Mouse (Mus musculus) heart, adult 10 weeks (tissue): ENCODE measurements around the gene Pea15a. TPM values are rescaled to one million over a fixed set of nuclear protein-coding genes. Genes with fewer than 3 reads are reported as not detected.

ENCODE experiments used
- polyA plus RNA-seq: library from polyadenylated mRNA; stranded (reverse); fragments of 350-450 nt; fragmentation: Illumina TruSeq; extraction: RNeasy Lipid Tissue Mini Kit (QIAGEN cat#74804); gene quantifications from one replicate; pipeline ENCODE4 v1.2.3, GENCODE M21; 2014; ENCODE audit warnings: low read depth, low replicate concordance

Pea15a gene
- polyA plus RNA-seq = 86.7 TPM

DNA sequence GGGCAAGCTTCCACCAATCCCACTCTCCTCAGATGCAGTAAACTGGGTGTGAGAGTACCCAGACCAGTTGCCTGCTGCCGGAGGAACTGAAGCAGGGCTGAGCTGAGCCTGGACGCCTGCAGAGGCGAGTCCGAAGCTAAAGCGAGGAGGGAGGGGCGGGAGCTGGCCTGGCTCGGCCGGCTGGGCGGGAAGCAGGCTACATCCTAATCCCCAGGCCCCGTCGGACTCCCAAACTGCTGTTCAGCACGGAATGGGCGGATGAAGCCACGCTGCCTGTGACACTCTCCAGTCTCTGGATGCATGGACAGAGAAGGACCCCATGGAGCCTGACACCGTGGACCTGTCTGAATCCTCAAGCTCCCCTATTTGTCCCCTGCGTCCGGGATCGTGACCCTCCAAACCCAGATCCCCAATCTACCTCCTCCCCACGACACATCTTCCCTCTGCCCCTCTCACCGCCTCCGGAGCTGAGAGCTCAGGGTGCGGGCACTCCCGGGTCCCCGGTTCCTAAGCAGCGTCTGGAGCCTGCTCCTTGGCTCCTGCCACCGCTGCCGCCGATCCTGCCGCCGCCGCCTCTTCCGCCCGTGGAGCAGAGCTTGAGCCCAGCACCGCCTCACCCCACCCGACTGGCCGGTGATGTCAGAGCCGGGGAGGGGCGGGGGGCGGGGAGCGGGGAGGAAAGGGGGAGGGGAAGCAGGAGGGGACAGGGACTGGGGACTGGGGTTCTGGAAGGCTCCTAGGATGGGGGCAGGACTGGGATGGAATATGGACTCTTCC is at the start of gene Pea15a:
Gene Pea15a (minus strand): TSS at position 664 of the 777 bp plus-strand sequence.

DNA sequence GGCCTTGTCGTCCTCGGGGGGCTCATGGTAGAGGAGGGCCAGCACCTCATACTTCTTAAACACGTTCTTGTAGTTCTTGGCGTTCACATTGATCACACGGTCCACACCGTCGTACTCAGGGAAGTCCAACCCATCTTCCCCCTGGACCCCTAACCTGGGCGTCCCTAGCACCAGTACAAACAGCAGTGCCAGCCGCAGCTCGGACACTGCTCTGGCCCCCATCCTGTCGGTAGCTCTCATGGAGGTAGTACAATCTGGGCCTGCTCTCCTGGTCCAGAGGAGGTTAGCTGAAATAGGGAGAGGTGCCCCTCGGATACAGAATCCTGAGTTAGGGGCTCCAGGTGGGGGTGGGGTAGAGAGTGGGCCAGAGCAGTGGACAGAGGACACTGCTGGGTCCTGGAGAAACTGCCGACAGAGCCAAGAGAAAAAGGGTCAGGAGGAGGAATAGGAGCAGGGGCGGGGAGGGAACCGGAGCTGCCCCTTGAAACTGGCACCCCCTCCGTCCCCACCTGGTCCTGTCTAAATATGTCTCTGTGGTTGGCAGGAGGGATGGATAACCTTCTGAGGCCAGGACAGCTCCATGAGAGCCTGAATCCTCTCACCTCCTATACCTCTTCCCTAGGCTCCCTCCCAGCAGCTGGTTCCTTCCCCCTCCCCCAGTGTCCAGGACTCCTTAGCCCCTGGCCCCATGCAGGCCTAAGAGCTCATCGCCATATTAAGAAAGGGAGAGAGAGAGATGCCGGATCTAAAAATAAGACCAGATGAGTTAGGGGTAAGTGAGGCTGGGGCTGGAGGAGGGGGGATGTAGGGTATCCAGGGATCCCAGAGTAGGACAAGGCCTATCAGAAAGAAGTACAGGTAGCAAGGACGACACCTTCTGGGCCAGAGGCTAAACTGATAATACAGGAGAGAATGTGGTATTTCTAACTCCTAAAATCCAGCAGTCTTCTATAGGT is 13.1 kb upstream of the Pea15a start, which contains the start of gene Casq1:
Gene Casq1 (minus strand): TSS at position 418 of the 956 bp plus-strand sequence.

DNA sequence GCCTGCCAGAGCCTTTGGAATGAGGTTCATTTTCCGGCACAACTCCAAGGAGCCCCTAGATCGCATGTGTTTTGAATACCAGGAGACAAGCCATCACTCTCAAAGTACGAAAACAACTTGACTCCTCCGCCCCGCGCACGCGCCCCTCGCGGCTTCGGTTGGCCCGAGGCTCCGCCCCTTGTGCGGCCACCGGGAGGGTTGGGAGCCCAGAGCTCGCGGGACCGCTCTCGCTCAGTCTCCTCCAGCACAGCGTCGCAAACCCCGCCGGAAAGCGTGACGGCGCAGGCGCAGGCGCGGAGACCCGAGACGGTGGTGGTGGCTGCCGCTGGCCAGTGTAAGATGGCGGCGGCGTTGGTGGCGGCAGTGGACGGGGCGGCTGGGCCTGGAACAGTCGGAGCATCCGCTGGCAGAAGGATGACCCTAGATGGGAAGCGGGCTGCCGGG is 58.7 kb downstream of the Pea15a start, which contains the start of gene Dcaf8:
Gene Dcaf8 (plus strand): TSS at position 250 of the 444 bp plus-strand sequence.

Other genes starting within 250 kb of the Pea15a start
- 0.81 TPM for gene Vangl2, start 178.4 kb downstream of the Pea15a start, polyA plus RNA-seq
- not detected for gene Nhlh1, start 149.2 kb downstream of the Pea15a start, polyA plus RNA-seq
- 111 TPM for gene Copa, start 124.3 kb downstream of the Pea15a start, polyA plus RNA-seq
- 49.5 TPM for gene Ncstn, start 124.0 kb downstream of the Pea15a start, polyA plus RNA-seq
- 141 TPM for gene Pex19, start 80.0 kb downstream of the Pea15a start, polyA plus RNA-seq
- 124 TPM for gene Dcaf8, start 58.7 kb downstream of the Pea15a start, polyA plus RNA-seq
- gene Casq1, start 13.1 kb upstream of the Pea15a start, polyA plus RNA-seq = 14.2 TPM
- not detected for gene Atp1a4, start 51.6 kb upstream of the Pea15a start, polyA plus RNA-seq
- 11.6 TPM for gene Igsf8, start 54.8 kb upstream of the Pea15a start, polyA plus RNA-seq
- gene Atp1a2, start 91.3 kb upstream of the Pea15a start, polyA plus RNA-seq = 473 TPM
- not detected for gene Kcnj9, start 122.5 kb upstream of the Pea15a start, polyA plus RNA-seq
- 0.16 TPM for gene Kcnj10, start 134.4 kb upstream of the Pea15a start, polyA plus RNA-seq
- 4.1 TPM for gene Pigm, start 169.7 kb upstream of the Pea15a start, polyA plus RNA-seq